Mouse (Mus musculus) ovary, postnatal 14 days (tissue): ENCODE results near the gene Chst15.

Experiments
- DNase-seq: peaks from one replicate; pipeline ENCODE4 v3.0.0; 2022; ENCODE audit warnings: low spot score

The Chst15 gene

DNA sequence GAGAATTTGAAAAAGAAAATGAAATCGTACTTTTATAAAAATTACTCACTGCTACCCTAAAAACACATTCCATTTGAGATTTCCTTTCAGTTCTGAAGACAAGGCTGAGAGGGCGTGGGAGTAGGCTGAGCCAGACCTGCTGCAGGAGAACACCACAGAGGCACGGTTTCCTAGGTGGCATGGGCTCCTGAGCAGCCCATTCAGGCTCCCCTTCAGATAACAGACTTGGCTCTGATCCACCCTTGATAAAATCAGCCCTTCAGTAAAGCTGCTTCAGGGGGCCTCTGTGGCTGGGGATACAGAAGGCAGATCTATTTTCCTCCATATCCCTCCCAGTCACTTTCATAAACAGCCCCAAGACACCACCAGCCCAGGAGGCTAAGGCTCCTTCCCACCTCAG is 19.8 kb upstream of the Chst15 start:
- DNase-seq = no peak

DNA sequence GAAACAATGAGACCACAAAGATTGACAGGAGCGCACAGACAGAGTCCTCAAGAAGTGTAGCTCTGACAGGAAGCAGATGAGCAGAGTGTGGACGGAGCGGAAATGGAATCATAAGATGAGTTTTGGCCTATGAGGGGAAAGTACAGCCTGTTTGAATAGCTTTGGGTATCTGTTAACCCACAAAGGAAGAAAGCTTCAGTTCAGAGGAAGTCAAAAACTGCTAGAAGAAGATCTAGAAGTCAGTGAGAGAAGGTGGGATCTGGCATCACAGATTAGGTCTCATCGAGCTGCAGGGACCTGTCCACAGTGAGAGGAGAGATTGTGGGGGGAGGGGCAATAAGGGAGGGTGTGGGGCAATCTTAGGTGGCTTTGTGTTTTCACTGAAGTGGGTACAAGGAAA is 18.3 kb upstream of the Chst15 start:
- DNase-seq = no peak

DNA sequence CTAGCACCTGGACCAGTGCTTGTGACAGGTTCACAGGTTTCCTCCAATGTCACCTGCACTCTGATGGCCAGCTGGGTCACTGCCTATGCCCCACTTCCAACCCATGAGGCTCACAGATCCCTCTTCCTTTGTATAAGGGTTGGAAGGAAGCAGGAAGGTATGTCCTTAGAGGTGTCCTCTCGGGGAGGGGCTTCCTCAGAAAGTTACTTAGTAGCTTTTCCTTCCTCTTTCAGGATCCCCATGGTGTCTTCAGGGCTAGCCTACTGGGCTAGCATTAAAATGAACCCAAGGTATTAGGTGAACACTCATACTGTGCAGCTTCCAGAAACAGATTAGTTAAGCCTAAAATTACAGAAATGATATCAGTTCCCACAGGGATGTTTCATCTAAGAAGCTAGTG is 16.1 kb upstream of the Chst15 start:
- DNase-seq = no peak

DNA sequence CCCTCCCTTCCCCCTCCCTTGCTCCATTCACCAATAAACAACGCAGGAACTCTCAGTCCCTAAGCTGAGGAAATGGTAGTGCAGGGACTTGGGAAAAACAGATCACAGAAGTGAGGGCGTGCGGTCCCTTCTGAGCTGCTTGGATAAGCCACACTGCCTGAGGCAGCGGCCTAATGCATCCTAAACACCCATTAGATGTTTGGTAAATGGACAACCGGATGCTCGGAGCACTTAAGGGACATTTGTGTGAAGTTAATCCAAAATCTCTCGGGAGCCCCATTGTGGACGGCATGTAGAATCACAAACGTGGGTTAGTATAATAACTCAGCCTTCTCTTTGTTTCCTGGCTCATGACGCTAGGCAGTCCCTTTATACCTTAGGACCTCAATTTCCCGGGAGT is 15.1 kb upstream of the Chst15 start:
- DNase-seq = no peak

DNA sequence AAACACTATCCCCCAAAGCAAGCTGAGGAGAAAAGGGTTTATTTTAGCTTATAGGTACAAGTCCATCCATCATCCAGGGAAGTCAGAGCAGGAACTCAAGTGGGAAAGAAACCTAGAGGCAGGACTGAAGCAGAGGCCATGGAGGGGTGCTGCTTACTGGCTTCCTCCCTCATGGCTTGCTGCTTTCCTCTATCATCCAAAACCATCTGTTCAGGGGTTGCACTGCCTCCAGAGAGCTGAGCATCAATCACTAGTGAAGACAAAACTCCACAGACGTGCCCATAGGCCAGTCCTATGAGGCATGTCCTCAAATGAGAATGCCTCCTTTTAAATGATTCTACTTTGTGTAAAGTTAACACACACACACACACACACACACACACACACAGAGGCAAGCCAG is 13.2 kb upstream of the Chst15 start:
- DNase-seq = no peak

DNA sequence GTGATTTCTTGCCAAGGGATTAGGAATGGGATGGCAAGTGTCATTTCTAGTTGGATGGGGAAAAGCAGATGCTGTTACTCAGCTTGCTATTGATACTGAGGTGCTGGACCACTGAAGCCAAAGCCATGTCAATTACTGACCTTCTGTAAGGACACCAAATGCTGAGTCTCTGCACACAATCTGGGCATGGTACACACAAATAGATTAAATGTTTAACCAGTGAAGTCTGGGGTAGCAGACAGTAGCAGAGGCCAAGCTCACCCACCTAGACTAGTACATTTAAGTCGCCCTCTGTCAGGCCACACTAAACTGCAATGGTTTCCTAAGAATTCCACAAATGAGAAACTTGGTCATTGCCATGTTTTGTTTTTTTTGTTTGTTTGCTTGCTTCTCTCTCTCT is 11.6 kb upstream of the Chst15 start:
- no peak for DNase-seq

DNA sequence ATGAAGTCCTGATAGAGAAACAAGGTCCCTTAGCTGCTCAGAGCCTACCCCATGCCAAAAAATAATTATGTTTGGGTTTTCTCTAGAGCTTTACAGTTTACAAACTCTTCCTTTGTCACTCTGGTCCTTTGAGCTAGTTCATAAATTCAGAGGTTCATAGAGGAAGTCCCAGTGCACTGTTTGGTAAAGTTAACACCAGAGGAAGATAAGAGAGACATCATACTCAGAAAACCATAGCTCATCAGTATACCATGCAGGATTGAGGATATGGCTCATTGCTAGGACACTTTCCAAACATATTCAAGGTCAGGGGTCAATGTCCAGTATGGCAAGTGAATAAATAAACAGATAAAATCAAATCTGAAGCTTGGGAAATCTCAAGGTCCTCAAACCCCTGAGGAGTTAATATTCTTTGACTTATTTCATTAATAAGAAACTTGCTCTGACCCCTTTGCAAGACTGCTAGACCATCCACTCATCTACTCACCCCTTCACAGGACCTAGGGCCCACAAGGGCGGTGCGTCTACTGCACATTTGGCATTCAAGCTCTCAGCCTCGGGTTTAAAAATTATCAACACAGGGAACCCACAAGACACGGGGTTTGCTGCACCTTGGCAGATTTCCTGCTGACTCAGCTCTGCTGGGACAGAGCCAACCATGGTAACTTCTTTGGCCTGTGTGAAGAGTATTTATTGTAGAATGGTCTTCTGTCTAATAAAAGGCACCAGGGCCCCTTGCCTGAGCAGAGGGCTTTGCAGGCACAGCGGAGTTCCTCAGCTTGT is 8.7 kb upstream of the Chst15 start:
- DNase-seq = peak; percentile 67

DNA sequence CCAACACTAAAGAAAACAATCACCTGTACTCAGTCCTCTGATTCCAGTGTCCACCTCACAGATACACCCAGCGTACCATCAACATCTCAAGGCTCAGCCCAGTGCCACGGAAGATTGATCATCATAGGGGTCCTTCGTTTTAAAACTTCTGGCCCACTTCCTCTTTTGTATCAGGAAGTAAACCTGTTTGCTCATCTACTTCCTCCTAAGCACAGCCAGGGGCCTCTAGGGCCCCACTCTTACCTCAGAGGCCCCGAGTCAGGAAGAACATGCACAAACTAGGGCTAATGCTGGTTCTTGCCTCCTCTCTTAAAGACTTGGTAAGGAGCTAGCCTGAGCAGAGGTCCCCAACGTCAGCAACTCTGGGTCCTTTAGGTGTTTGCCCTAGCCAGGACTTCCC is 6.4 kb upstream of the Chst15 start:
- no peak for DNase-seq

DNA sequence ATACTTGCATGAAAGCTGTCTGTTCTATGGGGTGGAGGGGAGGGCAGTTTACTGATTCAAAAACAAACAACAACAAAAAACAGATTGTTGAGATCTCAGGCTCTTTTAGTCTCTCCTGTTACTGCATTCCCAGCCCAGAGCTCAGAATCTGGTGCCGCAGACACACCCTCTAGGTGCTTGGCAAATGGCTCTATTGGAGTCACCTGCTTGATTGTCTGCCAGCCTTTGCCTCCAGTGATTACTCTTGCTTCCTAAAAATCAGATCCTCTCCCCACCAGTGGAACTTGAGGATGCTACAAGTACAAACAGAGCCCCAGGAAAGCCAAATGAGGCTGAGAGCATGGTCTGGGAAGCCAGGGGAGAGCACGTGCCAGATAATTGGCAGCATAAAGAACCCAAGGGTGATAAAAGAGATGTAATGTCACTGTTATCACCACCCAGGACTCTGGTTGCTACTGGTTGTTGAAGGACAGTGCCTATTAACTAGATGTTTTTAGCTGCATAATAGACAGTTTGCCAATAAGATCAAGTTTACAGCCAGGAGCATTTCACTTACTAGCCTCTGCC is 4.4 kb upstream of the Chst15 start:
- no peak for DNase-seq

DNA sequence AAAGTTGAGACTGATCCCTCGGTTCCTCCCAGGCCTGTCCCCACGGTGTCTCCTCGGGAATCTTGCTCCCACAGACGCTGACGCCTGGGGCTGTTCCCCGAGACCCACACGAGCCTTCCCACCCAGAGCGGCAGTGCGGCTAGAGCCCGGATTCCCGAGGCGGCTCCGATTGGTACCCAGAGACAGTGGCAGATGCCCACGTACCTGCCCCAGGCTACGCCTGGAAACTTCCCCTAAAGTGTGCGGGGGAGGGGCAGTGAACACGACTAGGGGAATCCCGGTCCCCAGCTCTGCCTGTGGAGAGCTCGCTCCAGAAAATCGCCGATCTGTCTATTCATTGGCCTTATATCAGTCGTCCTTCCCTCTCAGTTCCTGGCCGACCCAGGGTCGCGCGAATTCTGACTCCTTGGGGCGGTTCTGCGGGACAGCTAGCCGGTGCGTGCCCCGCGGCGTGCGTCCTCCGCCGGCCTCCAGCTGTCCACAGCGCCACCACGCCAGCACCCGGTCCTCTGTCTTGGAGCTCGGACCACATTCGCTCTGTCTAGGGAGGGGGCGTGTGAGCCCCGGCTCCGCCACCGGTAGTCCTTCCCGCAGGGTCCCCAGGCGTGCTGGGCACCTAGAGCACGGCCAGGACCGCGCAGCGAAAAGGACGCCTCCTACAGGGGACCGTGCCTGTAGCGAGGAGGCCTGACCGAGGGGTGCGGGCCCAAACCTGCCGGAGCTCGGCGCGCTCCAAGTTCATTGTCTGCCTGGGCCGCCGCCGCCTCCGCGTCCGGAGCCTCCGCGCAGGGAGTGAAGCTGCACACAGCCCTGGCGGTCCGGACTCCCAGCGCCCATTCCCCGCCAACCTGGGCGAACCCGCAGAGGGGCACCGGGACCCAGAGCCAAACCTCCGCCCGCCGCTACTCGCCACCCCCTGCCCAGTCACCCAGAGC is 660 bp downstream of the Chst15 start:
- peak; percentile 47 for DNase-seq

DNA sequence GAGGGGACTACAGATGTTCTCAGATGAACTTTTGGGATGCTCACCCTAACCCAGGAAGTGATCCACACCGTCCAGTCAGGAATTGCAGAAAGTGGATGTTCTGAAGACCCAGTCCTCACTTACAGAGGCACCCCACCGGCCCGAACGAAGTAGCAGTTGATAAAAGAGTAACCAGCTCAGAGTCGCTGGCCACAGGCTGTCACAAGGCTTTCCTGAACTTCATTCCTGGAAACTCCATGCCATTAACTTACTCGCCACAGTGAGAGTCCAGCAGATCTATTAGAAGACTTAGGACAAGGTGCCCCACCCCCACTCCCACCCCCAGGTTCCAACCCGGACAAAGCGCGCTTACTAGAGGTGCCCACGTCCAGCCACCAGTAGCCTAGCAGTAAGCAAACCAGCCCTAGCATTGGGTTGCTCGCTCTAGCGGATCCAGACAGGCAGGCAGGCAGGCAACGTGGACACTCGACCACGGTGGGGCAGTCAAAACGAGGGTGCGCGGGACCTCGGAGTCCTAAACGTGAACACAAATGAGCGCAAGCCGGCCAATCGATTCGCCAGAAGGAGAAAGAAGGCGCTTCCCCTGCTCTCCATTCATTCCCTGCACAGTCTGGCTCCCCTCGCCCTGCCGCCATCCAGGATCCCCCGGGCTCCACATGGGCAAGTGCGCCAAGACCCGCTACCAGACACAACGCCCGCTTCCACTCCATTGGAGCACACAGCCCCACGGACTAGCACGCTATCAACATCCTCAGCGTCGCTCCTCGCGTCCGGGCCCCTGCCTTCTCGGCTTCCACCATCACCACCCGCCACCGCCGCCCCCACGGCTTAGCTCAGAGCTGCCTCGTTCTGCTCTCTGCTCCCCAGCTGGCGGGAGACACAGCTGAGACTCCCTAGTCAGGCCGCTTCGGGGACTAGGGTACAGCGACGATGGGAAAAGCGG is 1.6 kb downstream of the Chst15 start:
- peak; percentile 52 for DNase-seq

DNA sequence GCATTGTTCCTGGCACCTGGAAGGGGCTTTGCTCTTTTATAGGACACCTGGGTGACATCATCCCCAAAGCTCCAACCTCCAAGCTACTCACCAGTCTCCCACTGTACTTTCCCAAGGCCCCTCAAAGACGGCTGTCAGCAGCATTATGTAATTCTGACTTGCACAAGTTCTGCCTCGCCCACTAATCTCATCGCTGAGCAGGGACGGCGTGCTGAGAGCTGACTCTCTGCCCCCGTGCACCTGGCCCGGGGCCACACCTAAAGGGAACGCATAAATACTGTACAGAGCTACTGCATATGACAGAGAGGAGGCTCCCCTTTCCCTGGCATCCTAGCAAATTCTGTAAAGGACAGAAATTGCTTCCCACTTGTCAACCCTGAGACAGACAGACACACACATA is 4.6 kb downstream of the Chst15 start:
- no peak for DNase-seq

DNA sequence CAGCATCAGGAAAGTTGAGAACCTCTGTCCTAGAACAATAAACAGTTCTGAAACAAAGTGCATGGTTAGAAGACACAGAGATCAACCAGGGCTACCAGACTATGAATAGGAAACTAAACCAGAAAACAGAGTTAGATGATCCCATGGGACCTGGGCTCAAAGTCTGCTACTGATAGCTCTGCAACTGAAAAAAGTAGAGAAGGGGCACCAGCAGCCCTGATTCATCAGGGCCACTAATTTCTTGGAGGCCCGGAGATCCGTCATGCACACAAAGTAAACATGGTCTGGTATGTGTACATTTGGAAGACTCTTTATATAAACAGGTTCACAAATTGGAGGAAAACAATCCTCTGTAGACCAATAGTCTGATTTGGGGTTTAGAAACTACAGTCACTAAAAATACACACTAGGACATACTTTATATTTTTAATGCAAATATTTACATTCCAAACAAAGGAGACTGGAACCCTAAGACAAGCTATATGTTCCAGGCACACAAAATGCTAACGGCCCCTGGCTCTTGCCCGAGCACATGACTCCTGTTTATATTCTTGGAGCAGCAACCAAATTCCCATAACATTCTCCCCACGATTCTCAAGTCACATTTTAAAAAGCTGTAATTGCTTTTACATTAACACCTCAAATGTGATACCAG is 8.4 kb downstream of the Chst15 start:
- no peak for DNase-seq

DNA sequence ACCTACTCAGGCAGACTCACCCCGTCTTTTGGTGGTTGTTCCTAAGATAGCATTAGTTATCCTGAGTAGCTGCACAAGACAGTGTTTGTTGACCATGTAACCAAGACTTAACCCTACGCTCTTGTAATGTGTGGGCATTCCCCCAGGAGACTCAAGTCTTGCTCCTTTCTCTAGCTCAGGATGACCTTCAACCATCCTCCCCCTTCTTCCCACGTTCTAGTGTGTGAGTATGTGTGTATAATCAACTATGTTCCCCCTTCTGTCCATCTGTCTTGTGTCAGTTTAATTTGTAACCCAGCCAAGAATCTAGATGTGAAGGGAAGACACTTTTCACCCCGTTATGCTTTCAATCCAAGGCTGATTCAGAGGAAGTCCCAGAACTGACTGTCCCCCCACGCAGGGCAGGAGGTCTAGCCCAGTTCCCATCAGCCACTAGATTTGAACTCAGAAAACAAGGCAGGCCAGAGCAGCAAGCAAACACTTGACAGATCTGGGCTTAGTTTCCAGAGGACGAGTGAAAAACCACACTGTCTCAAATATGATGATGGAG is 9.2 kb downstream of the Chst15 start:
- no peak for DNase-seq

DNA sequence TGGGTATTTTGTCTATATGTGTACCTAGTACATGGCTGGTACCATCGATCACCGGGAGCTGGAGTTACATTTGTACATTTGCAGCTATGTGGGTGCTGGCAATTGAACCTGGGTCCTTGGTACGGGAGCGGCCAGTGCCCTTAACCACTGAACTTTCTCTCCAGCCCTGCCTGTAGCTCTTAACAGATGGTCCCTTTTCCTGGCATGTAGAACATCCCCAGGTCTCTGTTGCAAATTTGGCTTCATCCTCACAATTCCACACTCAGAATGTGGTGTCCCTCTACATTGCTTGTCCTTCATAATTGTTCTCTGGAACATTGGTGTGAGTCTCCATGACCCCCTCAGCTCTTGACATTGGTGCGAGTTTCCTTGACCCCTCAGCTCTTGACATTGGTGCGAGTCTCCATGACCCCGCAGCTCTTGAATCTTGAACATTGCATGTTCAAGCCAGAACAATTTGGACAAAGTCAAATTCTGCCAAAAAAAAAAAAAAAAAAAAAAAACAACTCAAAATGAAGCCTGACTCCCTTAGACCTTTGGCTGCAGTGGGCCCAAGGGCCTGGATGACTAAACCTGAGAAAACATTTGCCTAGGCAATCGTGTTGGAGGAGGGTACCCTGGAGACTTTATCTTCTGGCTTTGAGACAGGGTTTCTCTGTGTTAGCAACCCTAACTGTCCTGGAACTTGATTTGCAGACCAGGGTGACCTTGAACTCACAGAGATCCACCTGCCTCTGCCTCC is 10.2 kb downstream of the Chst15 start:
- no peak for DNase-seq

DNA sequence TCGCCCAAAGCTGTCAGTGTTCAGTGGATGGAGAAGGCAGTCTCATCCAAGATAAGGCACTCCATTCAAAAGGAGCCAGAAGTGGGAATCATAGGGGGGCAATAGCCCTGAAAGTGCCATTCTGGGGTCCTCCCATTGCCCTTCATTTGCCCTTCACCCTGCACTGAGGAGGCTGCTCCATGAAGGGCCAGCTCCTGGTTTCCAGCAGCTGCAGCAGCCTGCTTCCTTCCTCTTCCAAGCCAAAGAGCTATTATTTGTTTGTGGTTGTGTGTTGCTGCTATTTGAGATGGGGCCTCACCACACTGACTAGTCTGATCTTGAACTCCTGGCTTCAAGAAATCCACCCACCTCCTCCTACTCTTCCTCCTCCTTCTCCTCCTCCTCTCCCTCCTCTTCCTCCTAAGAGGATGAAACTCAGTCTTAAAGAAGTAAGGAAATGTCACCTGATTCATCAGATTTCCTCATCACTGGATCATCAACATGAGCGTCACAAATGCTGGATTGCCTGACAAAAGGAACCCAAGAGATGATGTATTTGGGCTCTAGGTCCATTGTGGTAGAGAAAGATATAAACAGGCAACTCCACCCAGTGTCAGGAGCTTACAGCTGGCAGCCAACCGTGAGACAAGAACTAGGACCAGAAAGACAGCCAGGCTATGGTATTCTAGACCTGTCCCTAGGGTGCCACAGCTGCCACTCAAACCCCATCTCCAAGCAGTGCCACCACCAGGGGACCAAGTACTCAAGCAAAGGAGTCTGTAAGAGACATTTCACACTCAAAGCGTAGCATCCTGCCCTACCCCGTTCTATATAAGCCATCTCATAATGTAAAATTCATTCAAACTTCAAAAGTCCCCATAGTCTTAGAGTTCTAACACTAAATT is 11.3 kb downstream of the Chst15 start:
- no peak for DNase-seq

DNA sequence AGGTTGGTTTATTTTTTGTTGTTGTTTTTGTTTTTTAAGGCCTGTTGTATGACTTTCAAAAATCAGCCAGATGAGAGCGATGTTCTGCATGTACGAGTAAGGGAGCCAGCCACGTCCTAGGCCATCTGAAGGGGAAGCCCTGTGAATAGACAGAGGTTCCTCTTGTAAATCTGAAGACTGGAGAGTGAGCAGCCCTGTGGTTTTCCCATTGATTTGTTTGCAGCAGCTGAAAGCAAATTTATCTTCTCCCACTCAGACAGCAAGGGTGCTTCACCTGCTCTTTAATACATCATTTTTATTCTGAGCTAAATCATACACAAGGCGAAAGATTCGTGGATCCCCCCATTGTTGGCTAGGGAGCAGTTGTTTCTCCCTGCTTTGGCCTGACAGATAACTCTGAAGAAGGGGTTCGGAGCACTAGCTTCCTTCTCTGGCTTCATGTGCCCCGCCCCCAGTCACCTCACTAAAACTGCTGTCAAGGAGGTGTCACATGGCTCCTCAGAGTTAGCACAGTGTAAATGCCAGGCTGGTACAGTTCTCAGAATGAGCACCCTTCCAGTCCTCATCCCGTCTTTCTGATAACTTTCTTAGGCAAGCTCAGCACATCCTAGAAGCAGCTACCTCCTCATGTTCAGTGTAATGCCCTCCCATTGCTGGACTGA is 12.5 kb downstream of the Chst15 start:
- DNase-seq = no peak

DNA sequence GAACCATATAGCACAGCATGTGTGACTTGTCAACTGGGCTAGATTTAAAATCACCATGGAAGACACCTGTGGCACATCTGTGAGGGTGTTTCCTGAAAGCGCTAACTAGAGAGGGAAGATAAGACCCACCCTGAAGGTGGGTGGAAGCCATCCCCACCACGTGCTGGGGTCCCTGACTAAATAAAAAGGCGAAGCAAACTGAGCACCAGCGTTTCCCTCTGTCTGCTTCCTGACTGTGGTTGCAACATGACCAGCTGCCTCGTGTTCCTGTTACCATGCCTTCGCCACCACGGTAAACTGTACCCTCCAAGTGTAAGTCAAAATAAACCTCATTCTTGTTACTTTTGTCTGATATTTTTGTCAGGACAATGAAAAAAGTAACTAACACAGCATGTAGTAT is 13.0 kb downstream of the Chst15 start:
- DNase-seq = no peak
